Mouse (Mus musculus): ENCODE data around the gene Gjb5. TPM values are rescaled to one million over a fixed set of nuclear protein-coding genes. Genes with fewer than 3 reads are reported as not detected.

Gjb5 gene
- polyA plus RNA-seq (2014; fragmentation: Illumina TruSeq; extraction: RNeasy Lipid Tissue Mini Kit (QIAGEN cat#74804)), result not detected

DNA sequence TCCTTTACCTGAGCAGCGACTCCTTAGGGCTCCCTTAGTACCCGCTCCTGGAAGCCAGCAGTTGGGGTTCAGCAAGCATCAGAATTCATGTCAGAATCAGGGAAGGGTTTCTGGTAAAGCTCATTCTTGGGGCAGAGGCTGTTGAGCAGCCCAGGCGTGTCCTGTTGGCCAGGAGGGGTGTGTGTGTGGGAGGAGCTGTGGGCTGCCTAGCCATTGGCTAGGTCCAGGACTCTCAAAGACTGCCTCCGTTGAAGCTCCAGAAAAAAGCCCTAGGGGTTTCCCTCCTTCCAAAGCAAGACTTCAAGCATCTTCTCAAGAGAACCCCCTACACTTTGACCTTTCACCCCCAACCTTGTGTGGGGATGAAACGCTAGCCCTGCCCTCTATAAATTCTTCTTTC is at the start of gene Gjb5:
Gene Gjb5 (minus strand): TSS at position 164 of the 400 bp plus-strand sequence.

DNA sequence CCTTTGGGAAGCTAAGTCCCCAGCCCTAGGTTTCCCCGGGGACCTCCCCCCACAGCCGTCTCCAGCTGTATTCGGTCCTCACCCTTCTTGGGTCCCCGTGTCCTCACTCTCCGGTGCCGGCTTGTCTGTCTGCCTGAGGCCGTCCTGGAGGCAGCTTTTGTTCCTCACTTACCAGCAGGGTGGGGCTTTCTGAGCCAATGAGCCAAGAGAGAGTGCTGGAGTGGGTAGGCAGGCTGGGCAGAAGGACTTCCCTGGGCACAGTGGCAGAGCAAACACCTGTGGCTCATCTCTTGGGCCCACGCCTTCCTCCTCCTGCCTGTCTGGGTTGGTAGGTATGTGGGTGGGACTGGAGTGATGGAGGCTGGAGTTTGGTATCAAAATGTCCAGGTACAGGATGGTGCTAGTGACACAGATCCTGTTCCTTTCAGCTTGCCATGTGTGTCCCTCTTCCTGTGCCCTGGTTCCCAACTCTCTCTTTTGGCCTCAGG is 4.0 kb downstream of the Gjb5 start, which contains the start of gene Gjb4:
Gene Gjb4 (minus strand): TSS at position 131 of the 488 bp plus-strand sequence.

DNA sequence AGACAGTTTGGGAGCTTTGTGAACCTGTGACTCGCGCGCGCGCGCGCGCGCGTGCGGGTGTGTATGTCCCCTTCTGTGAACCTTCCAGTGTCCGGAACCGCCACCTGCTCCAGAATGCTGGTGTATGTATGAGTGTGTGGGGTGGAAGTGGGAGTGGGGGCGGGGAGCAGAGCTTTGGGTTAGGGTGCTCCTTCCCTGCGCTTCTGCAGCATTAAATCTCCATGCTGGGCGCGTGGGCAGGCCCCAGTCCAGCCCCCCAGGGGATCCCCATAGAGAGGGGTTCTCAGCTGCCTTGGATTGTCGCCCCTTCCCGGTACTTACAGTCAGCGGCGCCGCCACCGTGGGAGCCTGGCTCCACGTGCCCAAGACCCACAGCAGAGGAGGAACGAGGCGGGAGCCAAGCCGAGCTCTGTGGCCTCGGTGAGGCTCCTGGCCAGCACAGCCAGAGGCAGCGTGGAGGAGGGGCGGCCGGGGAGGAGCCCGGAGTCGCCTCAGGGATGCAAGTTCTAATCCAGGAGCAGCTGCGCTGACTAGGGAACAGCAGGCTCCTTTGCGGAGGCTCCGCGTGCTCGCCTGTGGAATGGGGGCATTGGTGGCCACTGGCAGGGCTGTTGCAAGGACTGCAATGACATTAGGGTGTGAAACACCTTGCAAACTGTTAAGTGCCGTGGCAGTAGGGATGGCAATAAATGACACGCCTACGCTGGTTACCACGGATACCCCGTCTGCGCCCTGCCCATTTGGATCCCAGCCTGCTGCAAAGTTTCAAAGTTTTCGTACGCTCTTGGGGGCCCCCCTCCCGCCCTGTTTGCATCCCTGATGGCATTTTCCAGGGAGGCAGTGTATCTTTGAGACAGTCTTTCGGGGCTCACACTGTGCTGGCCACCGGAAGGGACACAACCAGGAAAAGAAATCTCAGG is 27.5 kb downstream of the Gjb5 start, which contains the start of gene Gjb3:
Gene Gjb3 (minus strand): TSS at position 664 of the 920 bp plus-strand sequence.

DNA sequence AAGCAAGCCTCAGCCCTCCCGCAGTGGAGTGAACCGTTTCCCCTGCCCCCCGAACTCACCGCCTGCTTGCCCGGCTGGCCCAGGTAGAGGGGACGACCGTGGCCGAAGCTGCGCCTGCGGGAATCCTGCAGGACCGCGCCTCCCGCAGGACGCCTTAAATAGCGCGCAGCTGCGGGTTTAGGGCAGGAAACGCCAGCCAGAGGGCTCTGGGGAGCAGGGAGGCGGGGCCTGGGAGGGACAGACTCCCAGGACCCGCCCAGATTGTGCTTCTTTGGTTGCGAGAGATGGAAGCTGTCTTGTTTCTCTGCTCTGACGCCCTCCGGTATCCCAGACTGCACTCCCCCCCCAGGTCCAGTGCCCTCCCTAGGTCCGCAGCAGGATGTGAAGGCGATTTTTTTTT is 44.1 kb downstream of the Gjb5 start, which contains the start of gene Gja4:
Gene Gja4 (minus strand): TSS at position 179 of the 400 bp plus-strand sequence.

Other genes with a start within 250 kb of the Gjb5 start
- 23.5 TPM for gene Tmem35b, start 234.5 kb downstream of the Gjb5 start, polyA plus RNA-seq (2014; fragmentation: Illumina TruSeq; extraction: RNeasy Lipid Tissue Mini Kit (QIAGEN cat#74804))
- not detected for gene Dlgap3, start 189.0 kb downstream of the Gjb5 start, polyA plus RNA-seq (2014; fragmentation: Illumina TruSeq; extraction: RNeasy Lipid Tissue Mini Kit (QIAGEN cat#74804))
- gene Smim12, start 114.4 kb downstream of the Gjb5 start, polyA plus RNA-seq (2014; fragmentation: Illumina TruSeq; extraction: RNeasy Lipid Tissue Mini Kit (QIAGEN cat#74804)), result 2.1 TPM
- not detected for gene Gja4, start 44.1 kb downstream of the Gjb5 start, polyA plus RNA-seq (2014; fragmentation: Illumina TruSeq; extraction: RNeasy Lipid Tissue Mini Kit (QIAGEN cat#74804))
- not detected for gene Gjb3, start 27.3 kb downstream of the Gjb5 start, polyA plus RNA-seq (2014; fragmentation: Illumina TruSeq; extraction: RNeasy Lipid Tissue Mini Kit (QIAGEN cat#74804))
- not detected for gene Gjb4, start 4.1 kb downstream of the Gjb5 start, polyA plus RNA-seq (2014; fragmentation: Illumina TruSeq; extraction: RNeasy Lipid Tissue Mini Kit (QIAGEN cat#74804))

Data from ovary, adult 10 weeks (tissue).